Mouse (Mus musculus): ENCODE measurements around the gene Gm4027.
"Not testable (repeated sequence)": the region's sequence is repeated elsewhere in the genome, so short reads cannot be mapped to it uniquely, and the experiment has no call there.

Gene Gm4027

GRCm38 (mm10) chr12:87618569-87618968 is at the start of gene Gm4027:
Gene Gm4027, plus strand, starts transcription at chr12:87618869.
- DNase-seq (ENCODE audit: low read depth, low spot score) = not testable (repeated sequence)

- not testable (repeated sequence) for DNase-seq (ENCODE audit: low read depth, low spot score)
Measured at GRCm38 (mm10) chr12:87601388-87601787, 17.3 kb upstream of the Gm4027 start.

GRCm38 (mm10) chr12:87602388-87602787 is 16.3 kb upstream of the Gm4027 start, which contains the start of gene Oog1:
Gene Oog1, plus strand, starts transcription at chr12:87602688.
- DNase-seq (ENCODE audit: low read depth, low spot score) = not testable (repeated sequence)

- not testable (repeated sequence) for DNase-seq (ENCODE audit: low read depth, low spot score)
Measured at GRCm38 (mm10) chr12:87644520-87644919, 25.9 kb downstream of the Gm4027 start, which contains the start of gene Gm16381. Gene Gm16381, minus strand, starts transcription at chr12:87644620.

GRCm38 (mm10) chr12:87652916-87653703 is 34.4 kb downstream of the Gm4027 start:
- DNase-seq (ENCODE audit: low read depth, low spot score) = not testable (repeated sequence)
